Mouse (Mus musculus) small intestine, adult 2 months (tissue): Measurements from ENCODE around the gene Gm42878. TPM values are rescaled to one million over a fixed set of nuclear protein-coding genes. Genes with fewer than 3 reads are reported as not detected.

Experiments
- H3K27ac ChIP-seq: fragments of 200-500 bp; 2 replicates; pipeline ENCODE4 v1.5.1; 2012; ENCODE audit warnings: low read depth, low read length, control low read depth, inconsistent platforms; ENCODE audit not compliant: insufficient read depth
- H3K27me3 ChIP-seq: fragments of 200-500 bp; 2 replicates; pipeline ENCODE4 v1.6.1; 2012; ENCODE audit warnings: mild to moderate bottlenecking, moderate library complexity, low read length, inconsistent platforms; ENCODE audit not compliant: control insufficient read depth, insufficient read depth
- H3K36me3 ChIP-seq: fragments of 200-500 bp; 2 replicates; pipeline ENCODE4 v1.6.1; 2012; ENCODE audit warnings: mild to moderate bottlenecking, low read length, control low read depth, inconsistent platforms; ENCODE audit not compliant: control insufficient read depth, insufficient read depth
- H3K4me1 ChIP-seq: fragments of 200-500 bp; 2 replicates; pipeline ENCODE4 v1.6.1; 2012; ENCODE audit warnings: low read length, inconsistent platforms, mixed read lengths; ENCODE audit not compliant: control insufficient read depth, insufficient read depth, insufficient read length
- H3K4me3 ChIP-seq: fragments of 200-500 bp; 2 replicates; pipeline ENCODE4 v1.5.1; 2012; ENCODE audit warnings: low read depth, mild to moderate bottlenecking, control low read depth, inconsistent platforms, low read length, moderate library complexity
- CTCF ChIP-seq: fragments of 200-500 bp; IDR thresholded peaks from 2 replicates; pipeline ENCODE4 v1.5.1; 2012; ENCODE audit warnings: low read depth, mild to moderate bottlenecking, control low read depth, inconsistent platforms, low read length, moderate library complexity, mixed read lengths; ENCODE audit not compliant: insufficient replicate concordance, insufficient read length; ENCODE audit errors: extremely low read depth
- POLR2A ChIP-seq: fragments of 200-500 bp; IDR thresholded peaks from 2 replicates; pipeline ENCODE4 v1.6.1; 2012; ENCODE audit warnings: low read depth, mild to moderate bottlenecking, control low read depth, inconsistent platforms, low read length, moderate library complexity
- WGBS: fragments of 180-500 bp; shearing (Covaris S2); methylation state at CpG from one replicate; pipeline ENCODE4 v1.1.7; 2018; 5-methylcytosine and 5-hydroxymethylcytosine counted together
- polyA plus RNA-seq: library from polyadenylated mRNA; depleted of rRNA; stranded (reverse); fragments of >200 nt; gene quantifications from 2 replicates; pipeline ENCODE4 v1.2.3, GENCODE M21; 2012

The Gm42878 gene
- polyA plus RNA-seq, 1 experiment = not detected

GRCm38 (mm10) chr5:121591417-121592063, 46.3 kb upstream of the Gm42878 start:
- H3K27ac ChIP-seq = peak overlapping the region; percentile 11; the same call in 1 of the 2 replicates
- no peaks in the 10 kb centered on the region for H3K27me3 ChIP-seq
- peaks cover 9% of the 10 kb centered on the region; the same call in 1 of the 2 replicates for H3K4me1 ChIP-seq
- TF ChIP-seq POLR2A = no peak
- no peak for TF ChIP-seq CTCF
- H3K4me3 ChIP-seq = peak overlapping the region; percentile 38
- no peaks in the 10 kb centered on the region for H3K36me3 ChIP-seq
- 65% methylated on average over 11 of the region's 11 CpGs for WGBS

- peaks cover 10% of the 10 kb centered on the region; the same call in 1 of the 2 replicates for H3K4me1 ChIP-seq
- no peak overlapping the region for H3K27ac ChIP-seq
- WGBS = 82% methylated on average over 6 of the region's 6 CpGs
These were observed 44.6 kb upstream of the Gm42878 start for GRCm38 (mm10) chr5:121589928-121590327.

GRCm38 (mm10) chr5:121586400-121587039, 41.2 kb upstream of the Gm42878 start:
- Histone ChIP-seq H3K36me3 (no peaks in the 10 kb centered on the region), H3K27me3 (no peaks in the 10 kb centered on the region), H3K4me1 (peaks cover 14% of the 10 kb centered on the region; the same call in 1 of the 2 replicates), H3K27ac (peak overlapping the region; percentile 76), H3K4me3 (no peak overlapping the region)
- WGBS = 18% methylated on average over 6 of the region's 6 CpGs
- TF ChIP-seq POLR2A (no peak), CTCF (no peak)

More at GRCm38 (mm10) chr5:121589928-121590327, 44.6 kb upstream of the Gm42878 start:
- Histone ChIP-seq H3K36me3 (no peaks in the 10 kb centered on the region), H3K27me3 (no peaks in the 10 kb centered on the region), H3K4me3 (no peak overlapping the region)
- TF ChIP-seq POLR2A (no peak), CTCF (no peak)

GRCm38 (mm10) chr5:121585699-121586098, 40.4 kb upstream of the Gm42878 start:
- WGBS = 90% methylated on average over 5 of the region's 5 CpGs
- Histone ChIP-seq H3K27me3 (no peaks in the 10 kb centered on the region), H3K4me3 (no peak overlapping the region), H3K4me1 (peaks cover 14% of the 10 kb centered on the region; the same call in 1 of the 2 replicates), H3K36me3 (no peaks in the 10 kb centered on the region), H3K27ac (peak overlapping the region; percentile 76)
- TF ChIP-seq POLR2A = no peak
- TF ChIP-seq CTCF = no peak

- peaks cover 14% of the 10 kb centered on the region; the same call in 1 of the 2 replicates for H3K4me1 ChIP-seq
- 90% methylated on average over 10 of the region's 10 CpGs for WGBS
- no peak overlapping the region for H3K4me3 ChIP-seq
- no peaks in the 10 kb centered on the region for H3K27me3 ChIP-seq
- H3K36me3 ChIP-seq = no peaks in the 10 kb centered on the region
- H3K27ac ChIP-seq = peak overlapping the region; percentile 93
- TF ChIP-seq POLR2A (no peak), CTCF (no peak)
These were observed 39.7 kb upstream of the Gm42878 start for GRCm38 (mm10) chr5:121585005-121585404.

- peaks cover 9% of the 10 kb centered on the region for H3K36me3 ChIP-seq
- TF ChIP-seq CTCF (peak; percentile 73), POLR2A (no peak)
- no peaks in the 10 kb centered on the region for H3K27me3 ChIP-seq
- 10% methylated on average over 12 of the region's 12 CpGs for WGBS
- peaks cover 14% of the 10 kb centered on the region; the same call in 1 of the 2 replicates for H3K4me1 ChIP-seq
- peak overlapping the region; percentile 44 for H3K4me3 ChIP-seq
- peak overlapping the region; percentile 97 for H3K27ac ChIP-seq
These were observed 38.7 kb upstream of the Gm42878 start for GRCm38 (mm10) chr5:121583765-121584501.

- 90% methylated on average over 8 of the region's 8 CpGs for WGBS
- no peak overlapping the region for H3K27ac ChIP-seq
- peaks cover 14% of the 10 kb centered on the region; the same call in 1 of the 2 replicates for H3K4me1 ChIP-seq
- TF ChIP-seq POLR2A (no peak), CTCF (no peak)
- peaks cover 20% of the 10 kb centered on the region for H3K36me3 ChIP-seq
- H3K27me3 ChIP-seq = no peaks in the 10 kb centered on the region
- no peak overlapping the region for H3K4me3 ChIP-seq
These were observed 36.7 kb upstream of the Gm42878 start for GRCm38 (mm10) chr5:121581945-121582344.
